Mouse (Mus musculus): ENCODE measurements around the gene Gm11032.

DNA sequence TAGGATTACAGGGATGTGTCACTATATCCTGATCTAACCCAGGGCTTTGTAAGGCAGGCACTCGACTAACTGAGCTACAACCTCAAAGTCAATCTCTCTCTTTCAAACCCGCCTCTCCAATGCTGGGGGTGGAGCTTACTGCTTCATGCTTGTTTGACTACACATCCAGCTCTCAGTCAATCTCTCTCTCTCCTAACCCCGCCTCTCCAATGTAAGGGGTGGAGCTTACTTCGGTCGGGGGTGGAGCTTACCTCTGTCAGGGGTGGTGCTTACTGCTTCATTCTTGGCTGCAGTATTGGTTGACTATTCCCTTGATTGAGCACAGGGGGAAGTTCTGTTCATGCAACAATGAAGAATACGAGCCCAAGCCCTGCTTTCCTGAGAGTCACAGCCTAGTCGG lies 14.5 kb upstream of the Gm11032 start:
- TF ChIP-seq CTCF (IDR thresholded peaks at IDR 0.05; ENCODE audit: control insufficient read depth, insufficient read depth, low read length) (no peak), POLR2A (IDR thresholded peaks at IDR 0.05; ENCODE audit: borderline replicate concordance, control insufficient read depth, low read depth, low read length) (no peak)
